Mouse (Mus musculus): Measurements from ENCODE around the gene Olfr397. TPM values are rescaled to one million over a fixed set of nuclear protein-coding genes. Genes with fewer than 3 reads are reported as not detected.

The Olfr397 gene
- not detected in 2 replicates for polyA plus RNA-seq (2015; fragmentation: Nextera tagmentation; extraction: Ambion mirVana)

- 77% methylated on average over 1 of the region's 1 CpGs for WGBS
- H3K9ac ChIP-seq (replicated peaks) = no peak within 1 kb of the TSS
- no peak within 1 kb of the TSS for H3K27ac ChIP-seq (replicated peaks)
- H3K27me3 ChIP-seq (replicated peaks) = no peaks in the 10 kb centered on the region
- no peak within 1 kb of the TSS for H3K4me2 ChIP-seq
- H3K4me1 ChIP-seq = no peaks in the 10 kb centered on the region
- no peak within 1 kb of the TSS for H3K4me3 ChIP-seq (replicated peaks)
- ATAC-seq (ENCODE audit: low FRiP score) = no peak
- peaks cover 11% of the 10 kb centered on the region; the same call in 1 of the 2 replicates for H3K9me3 ChIP-seq (replicated peaks)
- H3K36me3 ChIP-seq = no peaks in the 10 kb centered on the region
Measured at GRCm38 (mm10) chr11:73960517-73960916, at the start of gene Olfr397. TSS of gene Olfr397 (plus strand) at chr11:73960817.

- H3K27ac ChIP-seq (replicated peaks) = no peak within 1 kb of the TSS
- no peak within 1 kb of the TSS for H3K4me3 ChIP-seq (replicated peaks)
- H3K27me3 ChIP-seq (replicated peaks) = no peaks in the 10 kb centered on the region
- ATAC-seq (ENCODE audit: low FRiP score) = no peak
- H3K36me3 ChIP-seq = no peaks in the 10 kb centered on the region
- H3K4me1 ChIP-seq = no peaks in the 10 kb centered on the region
- H3K4me2 ChIP-seq = no peak within 1 kb of the TSS
- no peak within 1 kb of the TSS for H3K9ac ChIP-seq (replicated peaks)
- H3K9me3 ChIP-seq (replicated peaks) = 0 out of 2 replicates have a peak, but pooled peaks cover 6% of the 10 kb centered on the region
Measured at GRCm38 (mm10) chr11:73936377-73936776, 24.2 kb upstream of the Olfr397 start, which contains the start of gene Olfr23. TSS of gene Olfr23 (plus strand) at chr11:73936677.

GRCm38 (mm10) chr11:73990307-73990706 is 29.7 kb downstream of the Olfr397 start, which contains the start of gene Olfr398:
TSS of gene Olfr398 (minus strand) at chr11:73990407.
- Histone ChIP-seq H3K4me1 (no peaks in the 10 kb centered on the region), H3K36me3 (no peaks in the 10 kb centered on the region), H3K9me3 (replicated peaks) (0 out of 2 replicates have a peak, but pooled peaks cover 10% of the 10 kb centered on the region), H3K27ac (replicated peaks) (no peak within 1 kb of the TSS), H3K4me2 (no peak within 1 kb of the TSS), H3K27me3 (replicated peaks) (no peaks in the 10 kb centered on the region), H3K4me3 (replicated peaks) (no peak within 1 kb of the TSS), H3K9ac (replicated peaks) (no peak within 1 kb of the TSS)
- ATAC-seq (ENCODE audit: low FRiP score) = no peak

GRCm38 (mm10) chr11:73993115-73993514 is 32.5 kb downstream of the Olfr397 start:
- no peak overlapping the region for H3K27ac ChIP-seq (replicated peaks)
- no peak overlapping the region for H3K4me2 ChIP-seq
- no peak overlapping the region for H3K4me3 ChIP-seq (replicated peaks)
- no peaks in the 10 kb centered on the region for H3K27me3 ChIP-seq (replicated peaks)
- H3K9me3 ChIP-seq (replicated peaks) = 0 out of 2 replicates have a peak, but pooled peaks cover 10% of the 10 kb centered on the region
- H3K36me3 ChIP-seq = no peaks in the 10 kb centered on the region
- ATAC-seq (ENCODE audit: low FRiP score) = no peak
- H3K9ac ChIP-seq (replicated peaks) = no peak overlapping the region
- H3K4me1 ChIP-seq = no peaks in the 10 kb centered on the region

Other genes starting within 250 kb of the Olfr397 start
- gene Olfr389, start 180.1 kb upstream of the Olfr397 start, polyA plus RNA-seq (2015; fragmentation: Nextera tagmentation; extraction: Ambion mirVana) = not detected in 2 replicates
- gene Olfr390, start 177.9 kb upstream of the Olfr397 start, polyA plus RNA-seq (2015; fragmentation: Nextera tagmentation; extraction: Ambion mirVana) = not detected in 2 replicates
- not detected in 2 replicates for gene Olfr391-ps, start 157.8 kb upstream of the Olfr397 start, polyA plus RNA-seq (2015; fragmentation: Nextera tagmentation; extraction: Ambion mirVana)
- not detected in 2 replicates for gene Olfr392, start 143.8 kb upstream of the Olfr397 start, polyA plus RNA-seq (2015; fragmentation: Nextera tagmentation; extraction: Ambion mirVana)
- gene Olfr393, start 109.4 kb upstream of the Olfr397 start, polyA plus RNA-seq (2015; fragmentation: Nextera tagmentation; extraction: Ambion mirVana) = not detected in 2 replicates
- not detected in 2 replicates for gene Olfr394, start 70.0 kb upstream of the Olfr397 start, polyA plus RNA-seq (2015; fragmentation: Nextera tagmentation; extraction: Ambion mirVana)
- not detected in 2 replicates for gene Olfr395, start 51.5 kb upstream of the Olfr397 start, polyA plus RNA-seq (2015; fragmentation: Nextera tagmentation; extraction: Ambion mirVana)
- not detected in 2 replicates for gene Olfr23, start 24.1 kb upstream of the Olfr397 start, polyA plus RNA-seq (2015; fragmentation: Nextera tagmentation; extraction: Ambion mirVana)
- gene Olfr398, start 29.6 kb downstream of the Olfr397 start, polyA plus RNA-seq (2015; fragmentation: Nextera tagmentation; extraction: Ambion mirVana) = not detected in 2 replicates
- not detected in 2 replicates for gene Olfr139, start 95.7 kb downstream of the Olfr397 start, polyA plus RNA-seq (2015; fragmentation: Nextera tagmentation; extraction: Ambion mirVana)
- gene Olfr399, start 95.8 kb downstream of the Olfr397 start, polyA plus RNA-seq (2015; fragmentation: Nextera tagmentation; extraction: Ambion mirVana) = not detected in 2 replicates
- not detected in 2 replicates for gene Zfp616, start 109.1 kb downstream of the Olfr397 start, polyA plus RNA-seq (2015; fragmentation: Nextera tagmentation; extraction: Ambion mirVana)
- not detected in 2 replicates for gene Olfr401, start 152.9 kb downstream of the Olfr397 start, polyA plus RNA-seq (2015; fragmentation: Nextera tagmentation; extraction: Ambion mirVana)
- gene Olfr402, start 192.7 kb downstream of the Olfr397 start, polyA plus RNA-seq (2015; fragmentation: Nextera tagmentation; extraction: Ambion mirVana) = not detected in 2 replicates
- not detected in 2 replicates for gene Olfr403, start 225.4 kb downstream of the Olfr397 start, polyA plus RNA-seq (2015; fragmentation: Nextera tagmentation; extraction: Ambion mirVana)

Measured in neural tube, embryonic 15.5 days (tissue).